Mouse (Mus musculus) thymus, adult 18-20 months (tissue): ENCODE results near the gene Cnot2.
A peak's percentile ranks its signal among the peaks of the same experiment; 100 is the strongest.
"Not testable (repeated sequence)": the region's sequence is repeated elsewhere in the genome, so short reads cannot be mapped to it uniquely, and the experiment has no call there.

ENCODE experiments used
- DNase-seq, 2 experiments: peaks; one replicate each; pipeline ENCODE4 v3.0.0; 2022; ENCODE audit warnings: mixed read lengths in 2 of 2

Cnot2 gene

GRCm38 (mm10) chr10:116581369-116581718, at the start of gene Cnot2:
TSS of gene Cnot2 (minus strand) at chr10:116581511.
- peak; percentile 83 to 85 for DNase-seq

- no peak for DNase-seq
Measured at GRCm38 (mm10) chr10:116628926-116629325, 47.6 kb upstream of the Cnot2 start.

- no peak for DNase-seq
Measured at GRCm38 (mm10) chr10:116626009-116626408, 44.7 kb upstream of the Cnot2 start.

- DNase-seq = peak; percentile 16 to 58
Measured at GRCm38 (mm10) chr10:116613250-116613649, 31.9 kb upstream of the Cnot2 start.

GRCm38 (mm10) chr10:116604905-116605162, 23.5 kb upstream of the Cnot2 start:
- no peak for DNase-seq

GRCm38 (mm10) chr10:116604081-116604904, 23.0 kb upstream of the Cnot2 start:
- DNase-seq = no peak

GRCm38 (mm10) chr10:116599056-116599850, 17.9 kb upstream of the Cnot2 start:
- DNase-seq = no peak

GRCm38 (mm10) chr10:116582738-116583137, 1.4 kb upstream of the Cnot2 start:
- DNase-seq = peak; percentile 36 to 63

GRCm38 (mm10) chr10:116581719-116582481, 589 bp upstream of the Cnot2 start:
- DNase-seq = peak; percentile 57 to 72

GRCm38 (mm10) chr10:116580591-116581358, 536 bp downstream of the Cnot2 start:
- DNase-seq = peak; percentile 46 to 59

- no peak for DNase-seq
Measured at GRCm38 (mm10) chr10:116579478-116579877, 1.8 kb downstream of the Cnot2 start.

- no peak for DNase-seq
Measured at GRCm38 (mm10) chr10:116578375-116578774, 2.9 kb downstream of the Cnot2 start.

- DNase-seq = no peak
Measured at GRCm38 (mm10) chr10:116577181-116577580, 4.1 kb downstream of the Cnot2 start.

- DNase-seq = not testable (repeated sequence)
Measured at GRCm38 (mm10) chr10:116576071-116576470, 5.2 kb downstream of the Cnot2 start.

GRCm38 (mm10) chr10:116570526-116570925, 10.8 kb downstream of the Cnot2 start:
- no peak for DNase-seq

- DNase-seq = no peak
Measured at GRCm38 (mm10) chr10:116568539-116568938, 12.8 kb downstream of the Cnot2 start.

GRCm38 (mm10) chr10:116567491-116568405, 13.6 kb downstream of the Cnot2 start:
- DNase-seq = no peak

GRCm38 (mm10) chr10:116566492-116566891, 14.8 kb downstream of the Cnot2 start:
- DNase-seq = not testable (repeated sequence)

- no peak for DNase-seq
Measured at GRCm38 (mm10) chr10:116564828-116565602, 16.3 kb downstream of the Cnot2 start.

GRCm38 (mm10) chr10:116562731-116563480, 18.4 kb downstream of the Cnot2 start:
- no peak for DNase-seq
